Mouse (Mus musculus) limb, embryonic 14.5 days (tissue): ENCODE results near the gene Plekhh2. TPM values are rescaled to one million over a fixed set of nuclear protein-coding genes. Genes with fewer than 3 reads are reported as not detected.
A peak's percentile ranks its signal among the peaks of the same experiment; 100 is the strongest.

Source experiments
- ATAC-seq: fragments of 200-750 bp; cut with Nextera tagmentation; 2 replicates; pipeline ENCODE4 v1.8.0; 2017; ENCODE audit warnings: low read depth, moderate number of reproducible peaks, moderate TSS enrichment; ENCODE audit not compliant: low FRiP score
- DNase-seq: peaks from one replicate; pipeline ENCODE4 v3.0.0-alpha.2; 2015; ENCODE audit warnings: low spot score
- H3K27ac ChIP-seq: fragments of 300-500 bp; sonication (generic); replicated peaks from 2 replicates; pipeline ENCODE4 v1.5.1; 2014; ENCODE audit warnings: low read depth, mild to moderate bottlenecking, low read length, moderate library complexity, mixed read lengths
- H3K27me3 ChIP-seq: fragments of 300-500 bp; sonication (generic); 2 replicates; pipeline ENCODE4 v1.6.1; 2014; ENCODE audit warnings: low read length, mixed read lengths; ENCODE audit not compliant: control insufficient read depth, insufficient read depth
- H3K36me3 ChIP-seq: fragments of 300-500 bp; sonication (generic); 2 replicates; pipeline ENCODE4 v1.6.1; 2014; ENCODE audit warnings: mild to moderate bottlenecking, low read length, moderate library complexity, mixed read lengths; ENCODE audit not compliant: control insufficient read depth, insufficient read depth
- H3K4me1 ChIP-seq: fragments of 300-500 bp; sonication (generic); 2 replicates; pipeline ENCODE4 v1.6.1; 2014; ENCODE audit warnings: antibody characterized with exemption, low read length, mixed read lengths; ENCODE audit not compliant: control insufficient read depth, insufficient read depth
- H3K4me2 ChIP-seq: fragments of 300-500 bp; sonication (generic); replicated peaks from 2 replicates; pipeline ENCODE4 v1.6.1; 2014; ENCODE audit warnings: low read depth, mild to moderate bottlenecking, low read length, moderate library complexity; ENCODE audit not compliant: severe bottlenecking
- H3K4me3 ChIP-seq: fragments of 300-500 bp; sonication (generic); replicated peaks from 2 replicates; pipeline ENCODE4 v1.5.1; 2014; ENCODE audit warnings: low read length
- H3K9ac ChIP-seq: fragments of 300-500 bp; sonication (generic); 2 replicates; pipeline ENCODE4 v1.6.1; 2014; ENCODE audit warnings: mild to moderate bottlenecking, low read depth, low read length, moderate library complexity; ENCODE audit not compliant: severe bottlenecking
- H3K9me3 ChIP-seq: fragments of 300-500 bp; sonication (generic); 2 replicates; pipeline ENCODE4 v1.6.1; 2016; ENCODE audit warnings: low read length; ENCODE audit not compliant: control insufficient read depth
- POLR2A ChIP-seq: fragments of 200-500 bp; IDR thresholded peaks from 2 replicates; pipeline ENCODE4 v1.8.0; 2012; ENCODE audit warnings: inconsistent platforms, mild to moderate bottlenecking, moderate library complexity, borderline replicate concordance; ENCODE audit not compliant: insufficient read depth, insufficient read length; ENCODE audit errors: extremely low read depth
- WGBS: fragments of 180-500 bp; shearing (Covaris S2); extraction: QIAGEN DNeasy Blood & Tissue Kit; methylation state at CpG from one replicate; pipeline ENCODE4 v1.1.7; 2014; 5-methylcytosine and 5-hydroxymethylcytosine counted together
- polyA plus RNA-seq, 2 experiments: library from polyadenylated mRNA; depleted of rRNA in 1 of 2; stranded (reverse) in 1 of 2; unstranded in 1 of 2; fragments of >200 nt; fragmentation: Nextera tagmentation in 1 of 2; extraction: Ambion mirVana in 1 of 2; gene quantifications; 2 replicates each; pipeline versions ENCODE4 v1.2.1 to v1.2.3; 2012 to 2014

Plekhh2 gene
- polyA plus RNA-seq, 2 experiments = 12.8 to 24.5 TPM

GRCm38 (mm10) chr17:84657782-84658181 is 146.1 kb downstream of the Plekhh2 start:
- peaks cover 6% of the 10 kb centered on the region; the same call in 1 of the 2 replicates for H3K4me1 ChIP-seq
- no peaks in the 10 kb centered on the region for H3K27me3 ChIP-seq
- DNase-seq (no peak), ATAC-seq (peak; percentile 19; the same call in 1 of the 2 replicates)
- peaks cover 15% of the 10 kb centered on the region for H3K36me3 ChIP-seq
- 63% methylated on average over 7 of the region's 7 CpGs for WGBS
- no peaks in the 10 kb centered on the region for H3K9me3 ChIP-seq
- H3K9ac ChIP-seq = no peak overlapping the region
- no peak overlapping the region for H3K27ac ChIP-seq
- TF ChIP-seq POLR2A = no peak
- H3K4me3 ChIP-seq = no peak overlapping the region
- H3K4me2 ChIP-seq = no peak overlapping the region

- no peak for TF ChIP-seq POLR2A
- Histone ChIP-seq H3K4me3 (no peak overlapping the region), H3K4me2 (no peak overlapping the region), H3K4me1 (peaks cover 6% of the 10 kb centered on the region; the same call in 1 of the 2 replicates), H3K27me3 (no peaks in the 10 kb centered on the region), H3K27ac (no peak overlapping the region), H3K9ac (no peak overlapping the region), H3K9me3 (no peaks in the 10 kb centered on the region), H3K36me3 (peaks cover 11% of the 10 kb centered on the region)
- ATAC-seq (no peak), DNase-seq (no peak)
- WGBS = 36% methylated on average over 5 of the region's 5 CpGs
Observed at GRCm38 (mm10) chr17:84658195-84658594, 146.5 kb downstream of the Plekhh2 start.

GRCm38 (mm10) chr17:84658951-84659350 is 147.3 kb downstream of the Plekhh2 start:
- 82% methylated on average over 8 of the region's 8 CpGs for WGBS

GRCm38 (mm10) chr17:84665053-84665452 is 153.4 kb downstream of the Plekhh2 start:
- Histone ChIP-seq H3K36me3 (no peaks in the 10 kb centered on the region), H3K4me1 (peaks cover 11% of the 10 kb centered on the region), H3K27ac (no peak overlapping the region), H3K4me2 (no peak overlapping the region), H3K9ac (no peak overlapping the region), H3K4me3 (no peak overlapping the region), H3K9me3 (no peaks in the 10 kb centered on the region), H3K27me3 (no peaks in the 10 kb centered on the region)
- WGBS = 35% methylated on average over 10 of the region's 10 CpGs
- TF ChIP-seq POLR2A = no peak
- DNase-seq = no peak
- ATAC-seq = no peak

More at GRCm38 (mm10) chr17:84658951-84659350, 147.3 kb downstream of the Plekhh2 start:
- Histone ChIP-seq H3K9me3 (no peaks in the 10 kb centered on the region), H3K9ac (no peak overlapping the region), H3K27ac (no peak overlapping the region), H3K27me3 (no peaks in the 10 kb centered on the region), H3K36me3 (peaks cover 4% of the 10 kb centered on the region; the same call in 1 of the 2 replicates), H3K4me1 (peaks cover 6% of the 10 kb centered on the region; the same call in 1 of the 2 replicates), H3K4me2 (no peak overlapping the region), H3K4me3 (no peak overlapping the region)
- no peak for TF ChIP-seq POLR2A
- no peak for DNase-seq
- no peak for ATAC-seq

- TF ChIP-seq POLR2A = no peak
- DNase-seq (no peak), ATAC-seq (no peak)
- Histone ChIP-seq H3K9ac (no peak overlapping the region), H3K4me2 (no peak overlapping the region), H3K4me3 (no peak overlapping the region), H3K4me1 (peaks cover 11% of the 10 kb centered on the region), H3K9me3 (no peaks in the 10 kb centered on the region), H3K36me3 (no peaks in the 10 kb centered on the region), H3K27me3 (no peaks in the 10 kb centered on the region), H3K27ac (no peak overlapping the region)
- WGBS = 15% methylated on average over 9 of the region's 9 CpGs
Observed at GRCm38 (mm10) chr17:84665691-84666090, 154.0 kb downstream of the Plekhh2 start.
